Mouse (Mus musculus) liver, adult 2 months (tissue): ENCODE data around the gene Epn3. TPM values are rescaled to one million over a fixed set of nuclear protein-coding genes. Genes with fewer than 3 reads are reported as not detected.

Experiments
- DNase-seq: peaks from one replicate; pipeline ENCODE4 v3.0.0-alpha.2; 2011; ENCODE audit warnings: low read depth, low spot score; ENCODE audit errors: extremely low read depth
- H3K27ac ChIP-seq: fragments of 200-500 bp; replicated peaks from 2 replicates; pipeline ENCODE4 v1.5.1; 2012; ENCODE audit warnings: low read depth, mild to moderate bottlenecking, control low read depth, inconsistent platforms, low read length; ENCODE audit not compliant: insufficient read depth
- H3K27me3 ChIP-seq: fragments of 200-500 bp; 2 replicates; pipeline ENCODE4 v1.6.1; 2012; ENCODE audit warnings: mild to moderate bottlenecking, moderate library complexity, low read length, inconsistent platforms; ENCODE audit not compliant: control insufficient read depth, insufficient read depth
- H3K36me3 ChIP-seq: fragments of 200-500 bp; 2 replicates; pipeline ENCODE4 v1.6.1; 2012; ENCODE audit warnings: low read length, inconsistent platforms; ENCODE audit not compliant: control insufficient read depth, insufficient read depth
- H3K4me1 ChIP-seq: fragments of 200-500 bp; 2 replicates; pipeline ENCODE4 v1.6.1; 2011; ENCODE audit warnings: low read length; ENCODE audit not compliant: control insufficient read depth, insufficient read depth
- H3K4me3 ChIP-seq: fragments of 200-500 bp; 2 replicates; pipeline ENCODE4 v1.5.1; 2011; ENCODE audit warnings: low read depth, mild to moderate bottlenecking, control low read depth, low read length, moderate library complexity; ENCODE audit not compliant: insufficient read depth
- H3K79me2 ChIP-seq: fragments of 200-500 bp; 2 replicates; pipeline ENCODE4 v1.6.1; 2012; ENCODE audit warnings: inconsistent platforms, mild to moderate bottlenecking, low read length, moderate library complexity; ENCODE audit not compliant: control insufficient read depth, insufficient read depth
- H3K9ac ChIP-seq: fragments of 200-500 bp; 2 replicates; pipeline ENCODE4 v1.6.1; 2012; ENCODE audit warnings: low read depth, mild to moderate bottlenecking, control low read depth, inconsistent platforms, low read length
- CTCF ChIP-seq: fragments of 200-500 bp; IDR thresholded peaks from 2 replicates; pipeline ENCODE4 v1.5.1; 2011; ENCODE audit warnings: low read depth, low read length, control low read depth
- POLR2A ChIP-seq: fragments of 200-500 bp; IDR thresholded peaks from 2 replicates; pipeline ENCODE4 v1.6.1; 2011; ENCODE audit warnings: low read length, control low read depth; ENCODE audit not compliant: insufficient read depth; ENCODE audit errors: extremely low read depth
- WGBS: fragments of 180-500 bp; shearing (Covaris S2); methylation state at CpG from one replicate; pipeline ENCODE4 v1.1.7; 2018; 5-methylcytosine and 5-hydroxymethylcytosine counted together
- polyA plus RNA-seq: library from polyadenylated mRNA; depleted of rRNA; stranded (reverse); fragments of >200 nt; gene quantifications from 2 replicates; pipeline ENCODE4 v1.2.3, GENCODE M21; 2012; rRNA removed
- total RNA-seq: library from RNA; depleted of rRNA; stranded (reverse); fragments of >200 nt; gene quantifications from 2 replicates; pipeline ENCODE4 v1.2.3, GENCODE M21; 2014; rRNA removed

Gene Epn3
- total and polyA plus RNA-seq, 2 experiments = 0.05 TPM; not detected in 1

GRCm38 (mm10) chr11:94444829-94445228, 54.9 kb downstream of the Epn3 start:
- H3K4me3 ChIP-seq = no peak overlapping the region
- no peak for DNase-seq
- H3K79me2 ChIP-seq = no peaks in the 10 kb centered on the region
- H3K4me1 ChIP-seq = no peaks in the 10 kb centered on the region
- H3K27me3 ChIP-seq = no peaks in the 10 kb centered on the region; the same call in 1 of the 2 replicates
- TF ChIP-seq CTCF = no peak
- TF ChIP-seq POLR2A = no peak
- no peak overlapping the region for H3K9ac ChIP-seq
- H3K36me3 ChIP-seq = no peaks in the 10 kb centered on the region
- no peak overlapping the region for H3K27ac ChIP-seq
- WGBS = 75% methylated on average over 5 of the region's 5 CpGs

GRCm38 (mm10) chr11:94441752-94442151, 58.0 kb downstream of the Epn3 start:
- TF ChIP-seq POLR2A = no peak
- no peak for TF ChIP-seq CTCF
- Histone ChIP-seq H3K27me3 (no peaks in the 10 kb centered on the region; the same call in 1 of the 2 replicates), H3K27ac (no peak overlapping the region), H3K9ac (no peak overlapping the region), H3K79me2 (no peaks in the 10 kb centered on the region), H3K4me1 (no peaks in the 10 kb centered on the region), H3K4me3 (no peak overlapping the region), H3K36me3 (no peaks in the 10 kb centered on the region)
- DNase-seq = no peak
- WGBS = 84% methylated on average over 9 of the region's 9 CpGs

- WGBS = 72% methylated on average over 7 of the region's 7 CpGs
- Histone ChIP-seq H3K4me1 (no peaks in the 10 kb centered on the region), H3K27ac (no peak overlapping the region), H3K27me3 (no peaks in the 10 kb centered on the region; the same call in 1 of the 2 replicates), H3K4me3 (no peak overlapping the region), H3K79me2 (no peaks in the 10 kb centered on the region), H3K36me3 (no peaks in the 10 kb centered on the region), H3K9ac (no peak overlapping the region)
- DNase-seq = no peak
- no peak for TF ChIP-seq POLR2A
- no peak for TF ChIP-seq CTCF
Observed at GRCm38 (mm10) chr11:94441122-94441521, 58.7 kb downstream of the Epn3 start.

- Histone ChIP-seq H3K4me1 (no peaks in the 10 kb centered on the region), H3K4me3 (no peak overlapping the region), H3K9ac (no peak overlapping the region), H3K27ac (no peak overlapping the region), H3K27me3 (no peaks in the 10 kb centered on the region; the same call in 1 of the 2 replicates), H3K79me2 (no peaks in the 10 kb centered on the region), H3K36me3 (no peaks in the 10 kb centered on the region)
- DNase-seq = no peak
- TF ChIP-seq POLR2A = no peak
- TF ChIP-seq CTCF = no peak
- 94% methylated on average over 6 of the region's 6 CpGs for WGBS
Observed at GRCm38 (mm10) chr11:94440421-94440820, 59.4 kb downstream of the Epn3 start.

Other genes starting within 250 kb of the Epn3 start
- 0.67 TPM in 1 of 2 replicates, not detected in the other for gene Gm21885, start 218.1 kb downstream of the Epn3 start, total RNA-seq
- 0.16 and 0.49 TPM in 2 replicates for gene Gm21885, start 218.1 kb downstream of the Epn3 start, polyA plus RNA-seq
- gene Luc7l3, start 178.0 kb downstream of the Epn3 start, total RNA-seq = 17.9 and 20.1 TPM in 2 replicates
- gene Luc7l3, start 178.0 kb downstream of the Epn3 start, polyA plus RNA-seq = 2.5 and 4.6 TPM in 2 replicates
- 28.0 and 30.0 TPM in 2 replicates for gene Ankrd40, start 172.0 kb downstream of the Epn3 start, total RNA-seq
- 47.6 and 56.5 TPM in 2 replicates for gene Ankrd40, start 172.0 kb downstream of the Epn3 start, polyA plus RNA-seq
- gene Abcc3, start 107.0 kb downstream of the Epn3 start, total RNA-seq = 180 and 280 TPM in 2 replicates
- 251 and 292 TPM in 2 replicates for gene Abcc3, start 107.0 kb downstream of the Epn3 start, polyA plus RNA-seq
- gene Cacna1g, start 25.8 kb downstream of the Epn3 start, total RNA-seq = under 0.01 and 0.07 TPM in 2 replicates
- 0.26 and 0.51 TPM in 2 replicates for gene Cacna1g, start 25.8 kb downstream of the Epn3 start, polyA plus RNA-seq
- gene Spata20, start 13.8 kb downstream of the Epn3 start, total RNA-seq = not detected in 2 replicates
- not detected in 2 replicates for gene Spata20, start 13.8 kb downstream of the Epn3 start, polyA plus RNA-seq
- 0.09 TPM in 1 of 2 replicates, not detected in the other for gene Mycbpap, start 21.8 kb upstream of the Epn3 start, total RNA-seq
- 0.02 and 0.04 TPM in 2 replicates for gene Mycbpap, start 21.8 kb upstream of the Epn3 start, polyA plus RNA-seq
- gene Rsad1, start 49.3 kb upstream of the Epn3 start, total RNA-seq = 2.1 and 2.6 TPM in 2 replicates
- gene Rsad1, start 49.3 kb upstream of the Epn3 start, polyA plus RNA-seq = 5.7 and 8.0 TPM in 2 replicates
- gene Chad, start 65.1 kb upstream of the Epn3 start, total RNA-seq = not detected in 2 replicates
- gene Chad, start 65.1 kb upstream of the Epn3 start, polyA plus RNA-seq = not detected in 2 replicates
- gene Acsf2, start 101.9 kb upstream of the Epn3 start, total RNA-seq = 42.4 and 43.4 TPM in 2 replicates
- gene Acsf2, start 101.9 kb upstream of the Epn3 start, polyA plus RNA-seq = 81.9 and 97.8 TPM in 2 replicates
- gene Lrrc59, start 129.8 kb upstream of the Epn3 start, total RNA-seq = 40.6 and 46.3 TPM in 2 replicates
- gene Lrrc59, start 129.8 kb upstream of the Epn3 start, polyA plus RNA-seq = 41.2 and 43.8 TPM in 2 replicates
- 87.4 and 112 TPM in 2 replicates for gene Mrpl27, start 153.8 kb upstream of the Epn3 start, total RNA-seq
- 68.7 and 74.6 TPM in 2 replicates for gene Mrpl27, start 153.8 kb upstream of the Epn3 start, polyA plus RNA-seq
- gene Eme1, start 154.0 kb upstream of the Epn3 start, total RNA-seq = 0.09 and 0.27 TPM in 2 replicates
- 0.12 TPM in 1 of 2 replicates, not detected in the other for gene Eme1, start 154.0 kb upstream of the Epn3 start, polyA plus RNA-seq
- gene Xylt2, start 177.5 kb upstream of the Epn3 start, total RNA-seq = 11.4 and 12.6 TPM in 2 replicates
- 18.9 and 19.7 TPM in 2 replicates for gene Xylt2, start 177.5 kb upstream of the Epn3 start, polyA plus RNA-seq
- not detected in 2 replicates for gene Gm11541, start 204.5 kb upstream of the Epn3 start, total RNA-seq
- not detected in 2 replicates for gene Gm11541, start 204.5 kb upstream of the Epn3 start, polyA plus RNA-seq
- gene Cdc34b, start 241.8 kb upstream of the Epn3 start, total RNA-seq = not detected in 2 replicates
- 0.07 TPM in 1 of 2 replicates, not detected in the other for gene Cdc34b, start 241.8 kb upstream of the Epn3 start, polyA plus RNA-seq